Mouse (Mus musculus): Measurements from ENCODE around the gene Nup88.
A peak's percentile ranks its signal among the peaks of the same experiment; 100 is the strongest.

Gene Nup88

DNA sequence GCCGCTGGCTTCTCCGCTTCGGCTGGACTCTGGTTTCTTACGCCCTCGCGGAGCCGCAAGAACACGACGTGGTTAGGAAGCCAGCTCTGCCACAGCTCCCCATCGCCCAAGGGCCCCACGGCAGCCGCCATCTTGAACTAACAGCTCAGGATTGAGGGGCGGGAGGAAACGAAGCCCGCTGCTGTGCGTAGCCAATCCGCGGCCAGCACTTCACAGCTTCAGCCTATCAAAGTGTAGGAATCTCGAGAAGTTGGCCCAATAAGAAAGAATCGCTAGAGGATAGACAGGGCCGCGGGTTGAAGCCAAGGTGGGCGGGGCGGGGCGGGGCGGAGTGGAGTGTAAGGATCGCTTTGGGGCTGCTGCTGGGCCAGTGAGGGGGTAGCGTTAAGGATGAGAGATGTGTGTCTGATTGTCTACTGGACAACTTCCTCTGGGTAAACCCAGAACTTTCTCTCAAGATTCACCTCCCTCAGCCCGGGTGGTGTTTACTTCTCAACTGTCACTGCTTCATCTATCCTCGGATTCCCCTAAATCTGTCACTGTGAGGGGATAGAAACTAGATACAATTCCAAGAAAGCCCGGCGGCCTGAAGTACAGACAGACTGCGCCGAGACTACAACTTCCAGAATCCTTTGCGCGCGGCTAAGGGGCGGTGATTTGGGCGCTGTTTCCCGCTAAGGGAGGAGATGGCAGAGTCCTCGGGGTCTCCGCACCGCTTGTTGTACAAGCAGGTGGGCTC is at the start of gene Nup88, which contains the start of gene Rpain:
TSS of gene Nup88 (minus strand) at position 153 of the 739 bp plus-strand sequence.
TSS of gene Rpain (plus strand) at position 393 of the 739 bp plus-strand sequence.
- peak; percentile 98 for ATAC-seq (ENCODE audit: insufficient number of reproducible peaks, low FRiP score, low TSS enrichment)

DNA sequence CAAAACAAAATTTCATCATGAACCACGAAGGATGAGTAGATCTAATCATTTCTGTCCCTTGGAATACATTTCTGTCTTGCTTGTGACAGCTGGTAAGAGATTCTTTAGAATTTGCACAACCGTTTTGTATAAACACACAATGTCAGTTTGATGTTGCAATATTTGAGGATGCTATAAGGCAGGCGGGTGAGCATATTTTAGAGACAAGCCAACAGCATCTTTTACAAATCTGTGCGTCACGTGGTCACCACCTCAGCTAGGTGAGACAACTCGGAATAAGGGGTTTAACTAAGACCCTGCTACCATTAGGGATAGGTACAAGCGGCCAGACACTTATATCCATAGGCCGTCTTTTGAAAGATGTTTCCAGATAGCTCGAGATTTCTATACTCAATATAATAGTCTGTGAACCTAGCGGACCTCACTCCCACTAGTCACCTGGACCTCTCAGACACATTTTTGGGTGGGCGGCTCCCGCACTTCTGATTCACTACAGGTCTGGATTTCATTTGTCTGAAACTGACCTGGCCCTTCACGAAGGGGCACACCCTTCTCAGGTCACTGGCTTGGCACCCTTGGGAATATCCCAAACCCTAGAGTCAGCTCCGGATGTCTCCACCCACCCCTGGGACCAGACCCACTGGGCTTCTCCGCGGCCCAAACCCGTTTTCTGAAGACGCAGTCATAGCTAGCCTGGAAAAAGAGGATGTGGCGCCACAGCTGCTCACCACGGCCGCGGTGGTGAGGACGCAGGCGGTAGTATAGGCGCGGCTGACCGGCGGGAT is 48.8 kb upstream of the Nup88 start:
- ATAC-seq (ENCODE audit: insufficient number of reproducible peaks, low FRiP score, low TSS enrichment), result no peak

DNA sequence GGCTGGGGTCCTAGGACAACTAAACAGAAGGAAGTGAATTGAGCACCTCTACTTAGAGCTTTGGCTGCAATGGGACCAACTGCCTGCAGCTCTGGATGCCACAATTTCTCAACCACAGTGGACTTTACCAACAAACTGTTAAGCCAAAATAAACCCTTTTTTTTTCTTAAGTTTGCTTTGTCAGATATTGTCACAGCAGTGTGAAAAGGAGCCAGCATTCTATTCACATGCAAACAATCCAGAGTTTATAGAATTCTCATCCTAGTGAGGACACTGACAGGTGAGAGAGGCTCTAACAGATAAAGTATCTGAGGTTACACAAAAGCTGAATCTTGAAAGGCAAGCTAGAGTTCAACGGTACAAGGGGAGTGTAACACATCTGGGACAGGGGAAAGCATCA is 47.3 kb upstream of the Nup88 start:
- no peak for ATAC-seq (ENCODE audit: insufficient number of reproducible peaks, low FRiP score, low TSS enrichment)

DNA sequence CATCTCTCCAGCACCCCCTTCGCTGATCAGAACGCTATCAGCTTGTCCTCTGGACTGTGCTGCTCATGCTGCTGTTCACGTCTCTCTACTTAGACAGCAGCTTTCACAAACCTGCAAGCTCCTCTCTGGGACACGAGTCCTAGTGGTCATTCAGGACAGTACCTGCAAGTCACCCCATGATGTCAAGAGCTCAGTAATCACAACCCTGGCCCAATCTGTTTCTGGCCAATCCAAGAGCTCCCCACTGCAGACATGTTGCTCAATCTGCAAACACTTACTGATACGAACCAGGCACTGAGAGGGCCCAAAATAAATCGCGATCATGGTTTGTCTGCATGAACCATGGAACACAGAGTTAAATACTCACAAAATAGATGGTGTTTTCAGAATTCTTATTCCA is 43.0 kb upstream of the Nup88 start:
- no peak for ATAC-seq (ENCODE audit: insufficient number of reproducible peaks, low FRiP score, low TSS enrichment)

DNA sequence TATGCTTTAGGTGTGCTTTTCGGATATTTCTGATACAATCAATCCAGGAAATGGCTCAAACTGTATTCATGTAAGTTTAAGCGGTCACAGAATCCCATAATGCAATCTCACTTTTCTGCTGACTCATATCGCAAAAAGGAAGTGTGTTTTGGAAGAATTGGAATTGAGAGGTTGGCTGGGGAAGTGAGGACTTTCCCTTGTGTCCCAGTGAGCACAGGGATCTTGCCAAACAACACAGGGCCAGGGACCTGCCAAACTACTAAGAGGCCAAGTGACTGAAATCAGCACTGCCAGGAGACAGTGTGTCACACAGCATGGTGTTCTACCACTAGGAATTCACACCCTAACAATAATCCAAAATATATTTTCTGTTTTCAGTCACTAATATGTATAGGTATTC is 38.5 kb upstream of the Nup88 start:
- no peak for ATAC-seq (ENCODE audit: insufficient number of reproducible peaks, low FRiP score, low TSS enrichment)

DNA sequence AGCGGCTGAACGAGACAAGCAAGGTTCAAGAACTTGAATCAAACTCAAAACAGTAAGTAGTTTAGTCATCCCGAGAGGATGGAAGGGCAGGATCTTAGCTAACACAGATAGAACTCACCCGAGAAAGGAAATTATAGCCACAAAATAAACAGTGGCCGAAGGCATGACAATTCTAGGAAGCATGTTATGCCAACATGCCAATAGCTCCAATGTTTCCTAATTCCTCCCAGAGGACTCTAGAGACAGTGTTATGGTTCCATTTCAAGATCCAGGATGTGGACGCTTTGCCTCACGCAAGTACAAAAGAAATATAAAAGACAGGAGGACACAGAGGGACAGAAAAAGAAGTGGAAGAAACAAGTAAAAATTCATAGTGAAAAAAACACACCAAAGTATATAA is 38.1 kb upstream of the Nup88 start:
- no peak for ATAC-seq (ENCODE audit: insufficient number of reproducible peaks, low FRiP score, low TSS enrichment)

DNA sequence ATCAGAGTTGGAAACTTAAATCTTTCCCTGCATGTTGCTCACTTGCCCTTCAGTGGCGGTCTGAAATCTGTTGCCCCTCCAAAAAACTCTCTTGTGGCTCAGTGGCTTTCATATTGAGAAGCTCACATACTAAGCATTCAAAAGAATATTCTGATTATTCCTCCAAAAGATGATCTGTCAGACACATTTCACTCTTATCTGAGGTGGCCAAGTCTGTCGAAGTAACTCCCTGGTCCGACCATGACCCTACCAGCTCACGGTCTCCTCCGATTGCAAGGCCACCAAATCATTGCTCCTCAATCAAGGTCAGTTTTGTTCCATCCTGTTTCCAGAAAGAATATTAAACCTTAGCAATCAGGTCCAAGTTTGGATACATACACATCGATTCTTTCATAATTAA is 37.3 kb upstream of the Nup88 start:
- ATAC-seq (ENCODE audit: insufficient number of reproducible peaks, low FRiP score, low TSS enrichment), result no peak

DNA sequence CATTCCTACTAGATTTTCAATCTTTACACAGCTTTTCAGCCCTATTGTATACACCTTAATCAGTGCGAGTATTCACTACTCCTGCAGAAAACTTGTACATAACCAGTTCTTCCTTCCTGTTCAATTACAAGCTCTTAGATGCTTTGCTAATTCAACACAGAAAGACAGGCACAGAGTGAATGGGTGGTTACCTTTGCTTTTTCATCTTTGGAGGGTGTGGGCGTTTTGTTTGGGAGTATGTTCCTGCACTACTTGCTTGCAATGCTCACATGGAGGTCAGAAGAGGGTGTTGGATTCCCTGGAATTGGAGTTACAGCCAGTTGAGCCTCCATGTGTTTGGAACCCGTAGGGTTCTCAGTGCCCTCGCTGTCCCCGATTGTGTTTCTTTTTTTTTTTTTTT is 35.3 kb upstream of the Nup88 start:
- ATAC-seq (ENCODE audit: insufficient number of reproducible peaks, low FRiP score, low TSS enrichment), result no peak

DNA sequence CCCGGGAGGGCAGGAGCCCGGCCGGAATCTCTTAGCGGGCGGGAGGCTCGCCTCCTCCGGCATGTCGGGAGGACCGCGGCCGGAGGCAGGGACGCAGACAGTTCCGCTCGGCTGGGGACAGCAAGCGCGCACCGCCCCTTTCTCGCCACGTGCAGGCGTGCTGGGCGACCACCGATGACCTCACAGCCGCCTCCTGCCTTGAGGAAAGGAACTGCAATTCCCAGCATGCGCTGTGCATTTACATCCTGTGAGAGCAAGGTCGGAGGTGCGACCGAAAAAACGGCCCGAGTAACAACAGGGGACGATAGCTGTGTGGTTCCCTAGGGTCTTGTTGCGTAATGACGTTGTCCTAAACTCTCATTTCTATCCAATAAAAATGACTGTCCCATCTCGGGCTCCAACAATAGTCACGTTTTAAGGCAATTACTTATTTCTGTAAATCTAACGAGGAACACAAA is 34.6 kb upstream of the Nup88 start, which contains the start of gene Dhx33:
TSS of gene Dhx33 (minus strand) at position 122 of the 458 bp plus-strand sequence.
- ATAC-seq (ENCODE audit: insufficient number of reproducible peaks, low FRiP score, low TSS enrichment), result peak; percentile 95

DNA sequence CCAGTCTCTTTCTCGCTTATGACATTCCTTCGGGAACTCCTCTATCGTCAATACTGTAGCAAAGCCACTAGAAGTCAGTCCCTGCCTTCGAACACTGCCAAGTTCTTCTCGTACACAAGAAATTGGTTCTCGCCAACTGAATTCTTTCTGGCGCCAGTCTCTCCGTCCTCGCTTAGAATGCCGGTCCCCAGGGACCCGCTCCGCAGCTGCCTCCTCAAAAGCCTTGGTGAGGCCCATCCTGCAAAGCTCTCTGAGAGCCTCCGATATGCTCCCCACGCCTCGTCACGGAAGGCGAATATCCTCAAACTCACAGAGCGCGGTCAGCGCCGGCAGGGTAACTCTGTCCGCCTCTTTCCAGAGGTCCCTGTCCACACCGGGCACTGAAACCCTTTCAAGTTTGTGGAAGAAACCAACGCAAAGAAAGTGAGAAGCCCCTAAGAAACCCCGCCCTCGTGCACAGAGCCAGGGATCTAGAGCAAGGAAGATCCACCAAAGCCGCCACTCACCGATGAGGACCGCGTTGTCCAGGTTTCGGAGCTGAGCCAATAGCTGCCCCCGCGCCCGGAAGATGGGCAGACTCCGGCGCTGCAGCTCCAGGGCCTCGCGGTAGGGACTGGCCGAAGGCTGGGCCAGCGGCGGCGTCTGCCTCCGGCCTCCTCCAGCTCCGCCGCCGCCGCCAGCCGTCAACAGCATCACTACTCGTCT is 34.0 kb upstream of the Nup88 start:
- peak; percentile 59; the same call in 1 of the 2 replicates for ATAC-seq (ENCODE audit: insufficient number of reproducible peaks, low FRiP score, low TSS enrichment)

DNA sequence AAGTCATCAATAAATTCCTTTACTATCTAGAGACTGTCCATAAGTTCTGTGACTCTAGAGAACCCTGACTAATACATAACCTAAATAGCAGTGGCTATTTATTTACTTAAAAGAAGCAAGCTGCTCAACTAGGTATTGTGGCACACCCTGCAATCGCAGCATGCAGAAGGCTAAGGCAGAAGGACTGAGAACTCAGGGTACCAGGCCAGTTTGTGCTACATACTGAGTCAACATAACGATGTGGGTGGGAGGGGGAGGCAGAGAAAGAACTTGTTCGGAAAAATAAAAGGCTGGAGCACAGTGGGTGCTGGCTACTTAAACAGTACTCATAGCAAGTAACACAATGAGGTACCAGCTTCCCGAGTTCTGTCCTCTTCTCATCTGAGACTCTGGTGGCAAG is 31.4 kb upstream of the Nup88 start:
- no peak for ATAC-seq (ENCODE audit: insufficient number of reproducible peaks, low FRiP score, low TSS enrichment)

DNA sequence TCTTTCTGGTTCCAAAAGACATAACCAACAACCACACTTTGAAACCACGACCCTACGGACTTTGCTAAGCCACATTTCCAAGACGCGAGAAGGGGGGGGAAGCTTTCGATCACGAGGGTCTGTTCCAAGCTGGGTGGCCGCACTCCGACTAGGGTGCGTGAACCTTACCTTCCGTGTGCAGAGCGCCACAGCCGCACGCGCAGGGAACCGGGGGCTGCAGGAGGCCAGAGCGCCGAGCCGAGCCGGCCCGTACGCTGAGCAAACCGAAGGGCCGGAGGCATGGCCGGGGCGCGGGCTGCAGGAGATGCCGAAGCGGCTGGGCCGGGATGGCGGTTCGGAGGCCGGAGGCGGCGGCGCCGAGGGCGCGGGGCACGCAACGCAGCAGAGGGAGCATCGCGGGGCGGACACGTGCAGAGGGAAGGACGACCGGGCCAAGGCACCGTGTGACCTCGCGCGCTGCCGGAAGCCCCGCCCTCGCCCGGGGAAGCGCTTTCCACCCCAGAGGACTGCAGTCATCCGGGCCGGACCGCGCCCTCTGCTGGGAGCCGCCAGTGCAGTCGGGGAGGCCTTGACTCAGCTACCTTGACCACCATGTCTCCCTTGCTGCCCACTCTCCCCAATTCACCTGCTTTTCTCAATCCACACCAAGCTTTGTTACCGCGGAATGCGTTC is 12.9 kb upstream of the Nup88 start, which contains the start of gene C1qbp:
TSS of gene C1qbp (minus strand) at position 470 of the 672 bp plus-strand sequence.
- peak; percentile 93 for ATAC-seq (ENCODE audit: insufficient number of reproducible peaks, low FRiP score, low TSS enrichment)

DNA sequence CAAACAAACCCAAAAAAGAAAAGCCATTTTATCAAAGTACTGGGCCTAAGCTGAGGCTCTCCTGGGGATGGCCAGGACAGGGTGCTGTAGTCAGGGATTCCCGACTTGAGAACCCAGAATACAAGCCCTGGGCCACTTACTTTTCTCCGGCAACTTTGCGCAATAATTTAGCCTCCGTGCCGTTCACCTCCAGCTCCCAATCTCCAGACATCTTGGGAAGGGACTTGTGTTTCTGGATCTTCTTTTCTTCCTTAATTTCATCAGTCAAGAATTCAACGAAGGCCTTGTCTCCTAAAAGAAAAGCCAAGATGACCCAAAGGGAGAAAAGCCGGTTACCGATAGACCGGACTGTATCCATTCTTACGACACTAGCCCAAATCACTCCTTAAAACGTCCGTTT is 12.3 kb upstream of the Nup88 start:
- no peak for ATAC-seq (ENCODE audit: insufficient number of reproducible peaks, low FRiP score, low TSS enrichment)

DNA sequence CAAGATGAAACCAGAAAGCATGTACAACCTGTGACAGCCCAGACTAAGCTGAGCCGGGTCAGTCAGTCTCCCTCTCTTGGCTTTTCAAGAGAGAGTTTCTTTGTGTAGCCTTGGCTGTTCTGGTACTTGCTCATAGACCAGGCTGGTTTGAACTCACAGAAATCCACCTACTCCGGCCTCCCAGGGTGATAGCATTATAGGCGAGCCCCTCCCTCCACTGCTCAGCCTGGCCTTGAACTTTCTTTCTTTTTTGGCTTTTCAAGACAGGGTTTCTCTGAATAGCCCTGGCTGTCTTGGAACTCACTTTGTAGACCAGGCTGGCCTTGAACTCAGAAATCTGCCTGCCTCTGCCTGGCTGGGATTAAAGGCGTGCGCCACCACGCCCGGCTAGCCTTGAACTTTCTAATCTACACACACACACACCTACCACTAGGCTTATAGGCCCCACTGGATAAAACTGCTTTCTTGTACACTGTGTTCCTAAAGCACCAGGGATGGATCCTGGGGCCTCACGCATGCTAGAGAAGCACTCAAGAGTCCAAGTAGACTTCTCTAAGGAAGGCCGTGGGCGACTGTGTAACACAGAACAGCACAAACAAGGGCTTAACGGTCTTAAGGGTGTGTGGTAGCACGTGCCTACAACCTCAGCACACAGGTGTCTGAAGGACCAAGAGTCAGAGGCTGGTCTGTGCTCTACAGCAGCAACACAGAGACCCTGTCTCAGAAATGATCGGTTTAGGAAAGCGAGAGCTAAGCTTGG is 11.2 kb upstream of the Nup88 start:
- no peak for ATAC-seq (ENCODE audit: insufficient number of reproducible peaks, low FRiP score, low TSS enrichment)

DNA sequence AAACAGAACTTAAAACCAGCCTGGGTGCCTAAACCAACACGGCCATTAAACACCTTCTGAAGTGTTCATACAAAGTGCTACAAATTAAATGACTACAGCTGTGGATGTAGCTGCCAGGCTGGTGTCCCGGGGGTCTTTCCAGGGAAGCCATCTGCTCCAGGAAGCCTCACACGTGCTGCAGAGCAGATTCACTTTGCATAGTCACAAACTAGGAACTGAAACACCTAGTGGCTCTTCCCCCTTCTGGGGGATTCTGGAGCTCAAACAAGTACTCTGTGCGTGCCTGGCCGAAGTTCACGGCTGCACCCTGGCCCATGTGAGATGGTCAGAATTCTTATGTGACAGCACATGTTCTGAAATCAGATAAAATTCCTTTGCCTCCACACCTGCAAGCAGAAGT is 10.5 kb upstream of the Nup88 start:
- no peak for ATAC-seq (ENCODE audit: insufficient number of reproducible peaks, low FRiP score, low TSS enrichment)

DNA sequence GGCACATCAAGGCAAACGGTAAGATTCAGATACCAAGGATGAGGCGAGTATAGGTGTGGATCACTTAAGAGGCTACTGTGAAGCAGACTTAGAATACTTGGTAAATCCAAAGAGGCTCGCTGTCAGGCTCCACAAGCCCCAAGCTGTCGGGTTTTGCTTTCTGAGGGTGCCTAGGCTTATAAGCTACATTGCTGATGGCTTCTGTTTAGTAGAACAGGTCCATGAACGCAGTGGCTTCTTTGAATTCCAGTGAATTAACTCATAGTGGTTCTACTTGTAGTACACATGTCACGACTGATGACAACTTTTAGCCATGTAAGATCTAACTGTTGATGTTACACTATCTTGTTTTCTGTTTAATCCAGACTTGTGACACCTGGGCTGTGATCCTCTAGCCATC is 7.5 kb upstream of the Nup88 start:
- ATAC-seq (ENCODE audit: insufficient number of reproducible peaks, low FRiP score, low TSS enrichment), result no peak

DNA sequence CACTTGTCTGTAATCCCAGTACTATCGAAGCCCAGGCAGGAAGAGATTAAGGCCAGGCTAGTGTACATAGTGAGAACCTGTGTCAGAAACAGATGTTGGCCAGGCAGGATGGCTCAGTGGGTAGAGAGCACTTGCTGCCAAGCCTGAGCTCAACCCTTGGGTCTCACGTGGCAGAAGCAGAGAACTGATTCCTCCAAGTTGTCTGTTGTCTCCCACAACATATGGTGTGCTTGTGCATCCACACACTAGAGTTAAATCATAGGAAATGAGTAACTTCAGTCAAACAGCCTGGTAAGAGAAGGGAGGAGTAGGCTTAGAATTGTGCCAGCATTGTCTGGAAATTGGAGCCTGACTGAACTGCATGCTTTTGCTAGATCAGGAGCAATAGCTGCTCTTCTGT is 5.4 kb upstream of the Nup88 start:
- no peak for ATAC-seq (ENCODE audit: insufficient number of reproducible peaks, low FRiP score, low TSS enrichment)

DNA sequence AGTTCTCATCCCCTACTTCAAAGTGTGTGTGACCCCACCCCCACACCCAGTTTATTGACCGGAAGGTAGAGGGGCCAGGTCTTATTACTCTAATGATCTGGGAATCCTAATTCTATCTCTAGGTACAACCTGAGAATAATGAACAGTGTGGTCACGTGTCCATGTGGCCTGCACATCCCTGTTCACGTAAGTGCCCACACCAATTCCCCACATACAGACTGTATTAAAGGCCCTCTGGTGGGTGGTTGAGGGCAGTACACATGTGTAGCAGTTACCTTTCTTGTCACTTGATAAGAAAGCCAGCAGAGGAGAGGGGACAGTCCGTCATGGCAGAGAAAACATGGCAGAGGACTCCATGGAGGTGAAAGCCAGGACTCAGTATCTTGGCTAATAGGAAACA is 4.2 kb upstream of the Nup88 start:
- no peak for ATAC-seq (ENCODE audit: insufficient number of reproducible peaks, low FRiP score, low TSS enrichment)

DNA sequence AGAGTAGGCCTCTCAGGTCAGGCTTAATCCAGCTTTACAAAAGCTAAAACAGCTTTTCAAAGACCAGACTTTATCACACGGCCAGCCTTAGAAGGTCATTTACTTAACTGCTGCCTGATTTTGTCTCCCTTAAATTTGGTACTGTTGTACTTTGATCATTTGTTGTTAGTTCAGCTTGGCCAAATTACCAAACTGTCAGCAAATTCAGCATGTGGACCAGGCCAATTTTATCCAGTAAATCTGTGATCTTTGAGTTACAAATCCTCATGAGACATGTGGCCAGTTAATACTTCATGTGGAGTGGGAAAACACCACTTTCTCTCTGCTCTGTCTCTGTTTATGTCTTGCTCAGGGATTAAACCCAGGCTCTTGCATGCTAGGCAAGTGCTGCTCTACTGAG is 2.8 kb upstream of the Nup88 start:
- ATAC-seq (ENCODE audit: insufficient number of reproducible peaks, low FRiP score, low TSS enrichment), result no peak
